Mouse (Mus musculus): ENCODE results near the gene Znrd1as. TPM values are rescaled to one million over a fixed set of nuclear protein-coding genes. Genes with fewer than 3 reads are reported as not detected.
"Not testable (repeated sequence)": the region's sequence is repeated elsewhere in the genome, so short reads cannot be mapped to it uniquely, and the experiment has no call there.

Znrd1as gene
- total RNA-seq, 1 experiment from 2014 or later = 1.1 TPM

- no peak for ATAC-seq (replicated peaks; ENCODE audit: insufficient number of reproducible peaks, low FRiP score, low TSS enrichment, poor library complexity, severe bottlenecking)
These were observed 31.0 kb downstream of the Znrd1as start, which contains the start of gene H2-M5 for GRCm38 (mm10) chr17:36989437-36989836. Gene H2-M5 (minus strand): TSS chr17:36989537.

DNA sequence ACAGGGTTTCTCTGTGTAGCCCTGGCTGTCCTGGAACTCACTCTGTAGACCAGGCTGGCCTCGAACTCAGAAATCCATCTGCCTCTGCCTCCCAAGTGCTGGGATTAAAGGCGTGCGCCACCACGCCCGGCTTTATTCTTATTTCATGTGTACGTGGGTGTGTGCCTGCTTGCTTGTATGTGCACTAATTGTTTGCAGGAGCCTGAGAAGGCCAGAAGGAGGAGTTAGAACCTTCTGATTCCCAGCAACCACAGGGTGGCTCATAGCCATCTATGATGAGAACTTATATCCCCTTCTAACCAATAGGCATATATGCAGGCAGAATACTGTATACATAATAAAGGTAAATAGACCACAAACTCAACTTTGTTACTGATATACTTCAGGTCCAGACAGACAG is 32.2 kb downstream of the Znrd1as start:
- not testable (repeated sequence) for ATAC-seq (replicated peaks; ENCODE audit: insufficient number of reproducible peaks, low FRiP score, low TSS enrichment, poor library complexity, severe bottlenecking)

GRCm38 (mm10) chr17:36992336-36993104 is 34.1 kb downstream of the Znrd1as start:
- no peak for ATAC-seq (replicated peaks; ENCODE audit: insufficient number of reproducible peaks, low FRiP score, low TSS enrichment, poor library complexity, severe bottlenecking)

- no peak for ATAC-seq (replicated peaks; ENCODE audit: insufficient number of reproducible peaks, low FRiP score, low TSS enrichment, poor library complexity, severe bottlenecking)
These were observed 35.5 kb downstream of the Znrd1as start for GRCm38 (mm10) chr17:36993770-36994325.

DNA sequence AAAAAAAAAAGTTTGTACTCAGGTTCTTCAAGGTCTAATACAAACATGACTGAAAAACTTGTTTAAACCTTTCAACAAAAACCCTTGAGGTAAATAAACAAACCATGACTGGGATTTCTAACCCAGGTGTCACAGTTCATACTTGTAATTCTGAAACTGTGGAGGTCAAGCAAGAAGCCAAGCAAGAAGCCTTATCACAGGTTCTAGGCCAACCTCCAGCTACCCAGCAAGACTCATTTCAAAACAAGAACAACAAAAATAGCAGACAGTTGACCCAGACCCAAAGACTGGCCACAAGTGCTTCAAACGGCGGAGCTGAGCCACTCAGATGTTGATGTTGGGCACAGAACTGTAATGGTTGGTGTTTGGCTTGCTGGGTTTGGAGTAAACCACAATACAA is 36.1 kb downstream of the Znrd1as start:
- ATAC-seq (replicated peaks; ENCODE audit: insufficient number of reproducible peaks, low FRiP score, low TSS enrichment, poor library complexity, severe bottlenecking) = no peak

- ATAC-seq (replicated peaks; ENCODE audit: insufficient number of reproducible peaks, low FRiP score, low TSS enrichment, poor library complexity, severe bottlenecking) = no peak
These were observed 37.1 kb downstream of the Znrd1as start for GRCm38 (mm10) chr17:36995448-36995847.

DNA sequence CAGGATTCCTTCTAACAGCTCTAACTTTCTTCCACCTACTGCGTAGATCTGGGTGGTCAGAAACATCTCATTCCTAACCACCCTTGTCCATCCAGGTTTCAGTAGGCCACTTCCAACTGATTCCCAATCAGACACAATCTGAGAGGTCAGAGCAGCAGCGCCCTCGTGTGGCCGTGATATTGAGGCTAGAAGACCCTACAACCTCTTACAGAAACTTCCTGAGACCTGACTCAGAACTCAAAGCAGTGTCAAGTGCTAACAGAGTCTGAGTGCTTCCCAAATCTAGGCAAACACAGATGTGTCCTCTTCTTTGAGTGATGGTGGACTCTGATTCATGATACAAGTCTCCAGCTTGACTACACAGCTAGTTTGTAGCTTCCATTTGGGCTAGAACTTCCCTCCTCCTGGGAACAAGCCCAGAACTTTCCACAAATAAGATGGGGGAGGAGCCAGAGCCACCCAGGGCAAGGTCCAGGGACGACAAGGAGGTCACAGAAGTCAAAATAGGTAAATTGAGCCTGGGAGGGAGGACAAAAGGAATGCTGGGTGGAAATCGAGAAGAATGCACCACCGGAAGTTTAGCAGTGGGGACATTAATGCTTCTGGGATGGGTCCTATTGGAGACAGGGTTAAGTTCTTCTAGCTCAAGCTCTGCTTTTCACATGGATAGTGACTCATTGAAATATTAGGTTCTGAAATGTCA is 38.8 kb downstream of the Znrd1as start:
- no peak for ATAC-seq (replicated peaks; ENCODE audit: insufficient number of reproducible peaks, low FRiP score, low TSS enrichment, poor library complexity, severe bottlenecking)

DNA sequence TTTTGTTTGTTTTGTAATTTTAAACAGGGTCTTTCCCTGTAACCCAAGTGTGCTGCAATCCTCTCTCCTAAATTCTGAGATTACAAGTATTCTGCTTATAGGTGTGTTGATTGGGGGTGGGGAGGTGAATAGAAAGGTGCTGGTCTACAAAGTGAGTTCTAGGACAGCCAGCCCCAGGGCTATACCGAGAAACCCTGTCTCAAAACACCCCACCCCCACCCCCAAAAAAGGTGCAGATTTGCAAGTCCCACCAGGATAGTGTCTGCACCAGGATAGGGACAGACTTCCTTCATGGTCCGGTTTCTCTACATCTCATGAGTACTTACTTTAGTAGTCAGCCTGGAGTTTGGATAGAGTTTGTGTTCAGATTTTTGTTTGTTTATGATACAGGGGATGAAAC is 40.1 kb downstream of the Znrd1as start:
- ATAC-seq (replicated peaks; ENCODE audit: insufficient number of reproducible peaks, low FRiP score, low TSS enrichment, poor library complexity, severe bottlenecking) = no peak

DNA sequence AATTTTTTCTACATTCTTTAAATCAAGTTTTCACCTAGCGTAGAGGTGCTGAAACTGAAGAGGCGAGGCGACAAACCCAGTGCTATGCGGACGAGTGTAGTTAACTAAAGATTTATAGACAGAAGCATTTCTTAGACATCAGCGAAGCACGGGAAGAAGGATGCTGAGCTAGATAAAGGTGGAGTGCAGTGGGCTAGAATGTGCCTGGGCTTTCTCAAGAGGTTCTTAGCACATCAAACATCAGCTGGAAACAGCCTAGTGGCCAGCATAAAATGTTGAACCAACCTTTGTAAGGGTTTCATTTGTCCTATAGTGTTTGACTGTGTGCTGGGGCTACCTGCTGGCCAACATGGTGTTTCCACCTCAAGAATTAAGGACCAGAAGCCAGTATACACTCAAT is 42.5 kb downstream of the Znrd1as start, which contains the start of gene Zfp57:
Gene Zfp57, plus strand, starts transcription at position 301 of the 400 bp plus-strand sequence.
- ATAC-seq (replicated peaks; ENCODE audit: insufficient number of reproducible peaks, low FRiP score, low TSS enrichment, poor library complexity, severe bottlenecking) = no peak

- no peak for ATAC-seq (replicated peaks; ENCODE audit: insufficient number of reproducible peaks, low FRiP score, low TSS enrichment, poor library complexity, severe bottlenecking)
These were observed 44.3 kb downstream of the Znrd1as start for GRCm38 (mm10) chr17:37002364-37003330.

- no peak for ATAC-seq (replicated peaks; ENCODE audit: insufficient number of reproducible peaks, low FRiP score, low TSS enrichment, poor library complexity, severe bottlenecking)
These were observed 45.0 kb downstream of the Znrd1as start for GRCm38 (mm10) chr17:37003366-37003765.

- ATAC-seq (replicated peaks; ENCODE audit: insufficient number of reproducible peaks, low FRiP score, low TSS enrichment, poor library complexity, severe bottlenecking) = no peak
These were observed 49.8 kb downstream of the Znrd1as start for GRCm38 (mm10) chr17:37008161-37008560.

GRCm38 (mm10) chr17:37009460-37010042 is 51.2 kb downstream of the Znrd1as start:
- no peak for ATAC-seq (replicated peaks; ENCODE audit: insufficient number of reproducible peaks, low FRiP score, low TSS enrichment, poor library complexity, severe bottlenecking)

DNA sequence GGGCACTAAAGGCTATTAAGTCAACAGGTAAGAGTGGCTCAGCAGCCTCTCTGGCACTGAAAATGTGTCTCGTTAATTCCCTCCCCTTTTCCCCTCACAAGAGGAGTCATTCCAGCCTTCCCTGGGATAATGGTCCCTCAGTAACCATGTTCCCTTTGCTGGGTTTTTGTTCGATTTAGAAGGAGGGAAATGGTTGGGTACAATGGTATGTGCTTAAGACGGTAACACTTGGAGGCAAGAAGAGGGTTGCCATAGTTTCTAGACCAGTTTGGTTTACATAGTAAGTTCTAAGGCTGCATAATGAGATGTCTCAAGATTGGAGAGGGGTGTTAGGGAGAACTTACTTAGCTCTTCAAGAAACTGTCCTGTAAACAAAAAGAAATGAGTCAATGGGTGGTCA is 53.3 kb downstream of the Znrd1as start:
- no peak for ATAC-seq (replicated peaks; ENCODE audit: insufficient number of reproducible peaks, low FRiP score, low TSS enrichment, poor library complexity, severe bottlenecking)

- no peak for ATAC-seq (replicated peaks; ENCODE audit: insufficient number of reproducible peaks, low FRiP score, low TSS enrichment, poor library complexity, severe bottlenecking)
These were observed 53.7 kb downstream of the Znrd1as start for GRCm38 (mm10) chr17:37012141-37012540.
